Mouse (Mus musculus) right cerebral cortex, postnatal 4 days (tissue): ENCODE data around the gene Pgk1.
A peak's percentile ranks its signal among the peaks of the same experiment; 100 is the strongest.

ENCODE experiments used
- DNase-seq: peaks from one replicate; pipeline ENCODE4 v3.0.0-alpha.2; 2022

The Pgk1 gene

DNA sequence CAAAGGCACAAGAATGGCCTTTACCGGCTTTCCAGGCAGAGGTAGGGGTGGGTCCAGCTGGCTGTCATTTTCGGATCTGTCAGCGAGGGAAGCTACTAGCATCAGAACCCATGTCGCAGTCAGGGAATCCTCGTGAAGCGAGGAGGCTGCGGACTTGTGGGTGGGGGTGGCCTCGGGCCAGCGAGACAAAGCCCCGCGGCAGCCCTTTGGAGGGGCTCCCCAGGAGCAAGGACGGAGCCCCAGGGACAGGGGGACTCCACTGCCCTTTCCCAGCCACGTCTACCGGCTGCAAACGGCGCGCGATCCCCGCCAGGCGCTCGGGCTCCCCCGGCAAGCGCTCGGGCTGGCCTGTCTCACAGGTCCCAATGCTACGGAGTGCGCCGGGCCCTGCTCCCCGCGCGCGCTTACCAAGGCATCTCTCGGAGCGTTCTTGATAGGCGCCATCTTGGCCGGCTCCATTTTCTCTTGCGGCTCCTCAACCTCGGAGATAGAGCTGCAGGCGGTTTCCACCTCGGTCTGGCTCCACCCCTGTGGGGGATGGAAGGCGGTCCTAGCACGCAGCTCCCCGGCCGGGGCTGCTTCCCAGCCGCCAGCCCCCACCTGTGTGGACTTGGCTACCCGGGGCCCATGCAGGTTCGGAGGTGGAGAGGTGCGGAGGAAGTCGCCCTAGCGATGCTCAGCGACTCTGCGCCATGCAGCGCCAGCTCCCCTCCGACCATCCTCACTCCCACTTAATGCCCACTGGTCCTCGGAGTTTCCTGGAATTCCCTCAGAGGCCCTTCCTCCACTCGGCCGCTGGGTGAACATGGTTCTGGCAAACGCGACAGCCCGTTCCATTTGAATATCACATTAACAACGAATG, 32.5 kb downstream of the Pgk1 start:
- peak; percentile 67 for DNase-seq

DNA sequence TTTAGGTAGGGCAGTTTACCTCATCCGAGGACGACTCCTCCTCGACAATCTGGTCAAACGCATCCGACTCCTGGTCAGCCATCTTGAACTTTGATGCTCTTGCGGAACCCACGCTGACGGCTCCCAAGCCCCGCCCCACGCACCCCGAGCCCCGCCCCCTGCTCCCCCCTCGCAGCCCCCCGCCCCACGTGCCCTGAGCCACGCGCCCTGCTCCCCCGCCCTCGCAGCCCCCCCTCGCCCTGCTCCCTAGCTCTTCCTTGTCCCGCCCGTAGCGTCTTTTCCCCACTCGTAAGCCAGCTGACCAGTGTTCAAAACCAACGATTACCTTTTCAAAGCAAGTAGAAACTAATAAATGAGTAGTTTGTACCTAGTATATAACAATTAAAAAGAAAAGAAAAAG, 34.2 kb downstream of the Pgk1 start, which contains the start of gene Taf9b:
Gene Taf9b (minus strand): TSS at position 101 of the 400 bp plus-strand sequence.
- DNase-seq, result no peak
